Mouse (Mus musculus) kidney, adult 2 months (tissue): ENCODE results near the gene Six2. TPM values are rescaled to one million over a fixed set of nuclear protein-coding genes. Genes with fewer than 3 reads are reported as not detected.

Source experiments
- DNase-seq: peaks from one replicate; pipeline ENCODE4 v3.0.0; 2021
- H3K27ac ChIP-seq: fragments of 200-500 bp; 2 replicates; pipeline ENCODE4 v1.5.1; 2012; ENCODE audit warnings: low read depth, low read length, control low read depth, inconsistent platforms; ENCODE audit not compliant: insufficient read depth
- H3K27me3 ChIP-seq: fragments of 200-500 bp; replicated peaks from 2 replicates; pipeline ENCODE4 v1.6.1; 2012; ENCODE audit warnings: mild to moderate bottlenecking, moderate library complexity, low read length, inconsistent platforms; ENCODE audit not compliant: control insufficient read depth, insufficient read depth
- H3K36me3 ChIP-seq: fragments of 200-500 bp; 2 replicates; pipeline ENCODE4 v1.6.1; 2012; ENCODE audit warnings: mild to moderate bottlenecking, moderate library complexity, low read length, inconsistent platforms; ENCODE audit not compliant: control insufficient read depth, insufficient read depth
- H3K4me1 ChIP-seq: fragments of 200-500 bp; 2 replicates; pipeline ENCODE4 v1.6.1; 2011; ENCODE audit warnings: low read length; ENCODE audit not compliant: control insufficient read depth, insufficient read depth
- H3K4me3 ChIP-seq: fragments of 200-500 bp; 2 replicates; pipeline ENCODE4 v1.5.1; 2011; ENCODE audit warnings: mild to moderate bottlenecking, low read depth, low read length, control low read depth; ENCODE audit not compliant: insufficient read depth
- CTCF ChIP-seq: fragments of 200-500 bp; conservative IDR thresholded peaks from 2 replicates; pipeline ENCODE4 v1.5.1; 2011; ENCODE audit warnings: low read depth, mild to moderate bottlenecking, control low read depth, low read length, moderate library complexity, mixed read lengths; ENCODE audit not compliant: insufficient read depth, insufficient read length
- POLR2A ChIP-seq: fragments of 200-500 bp; IDR thresholded peaks from one replicate; pipeline ENCODE4 v1.6.1; 2011; ENCODE audit warnings: low read depth, low read length, control low read depth
- WGBS: fragments of 180-500 bp; shearing (Covaris S2); methylation state at CpG from one replicate; pipeline ENCODE4 v1.1.7; 2018; 5-methylcytosine and 5-hydroxymethylcytosine counted together
- polyA plus RNA-seq: library from polyadenylated mRNA; depleted of rRNA; stranded (reverse); fragments of >200 nt; gene quantifications from 2 replicates; pipeline ENCODE4 v1.2.3, GENCODE M21; 2012

Gene Six2
- polyA plus RNA-seq, 1 experiment = 0.11 TPM

DNA sequence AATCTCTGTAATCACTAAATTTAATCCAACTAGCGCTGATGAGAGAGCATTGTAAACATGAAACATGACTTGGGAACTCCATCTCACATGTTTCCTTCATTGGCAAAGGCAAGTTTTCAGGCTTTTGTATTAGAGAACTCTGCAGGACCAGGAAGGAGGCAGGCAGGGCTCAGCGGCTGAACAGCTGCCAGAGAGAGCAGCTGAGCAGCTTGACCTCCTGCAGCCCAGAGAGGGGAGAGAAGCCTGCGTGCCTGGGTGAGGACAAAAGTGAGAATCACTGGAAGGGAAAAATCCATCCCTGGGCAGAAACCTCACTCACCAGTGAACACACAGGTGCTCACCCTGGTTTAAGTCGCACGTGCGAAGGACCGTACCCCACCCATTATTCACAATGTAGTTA lies 29.2 kb upstream of the Six2 start:
- TF ChIP-seq POLR2A (no peak), CTCF (no peak)
- H3K27ac ChIP-seq = no peak overlapping the region
- H3K36me3 ChIP-seq = no peaks in the 10 kb centered on the region
- H3K4me1 ChIP-seq = no peaks in the 10 kb centered on the region
- WGBS = 56% methylated on average over 7 of the region's 7 CpGs
- no peak overlapping the region for H3K4me3 ChIP-seq
- no peaks in the 10 kb centered on the region for H3K27me3 ChIP-seq
- no peak for DNase-seq

DNA sequence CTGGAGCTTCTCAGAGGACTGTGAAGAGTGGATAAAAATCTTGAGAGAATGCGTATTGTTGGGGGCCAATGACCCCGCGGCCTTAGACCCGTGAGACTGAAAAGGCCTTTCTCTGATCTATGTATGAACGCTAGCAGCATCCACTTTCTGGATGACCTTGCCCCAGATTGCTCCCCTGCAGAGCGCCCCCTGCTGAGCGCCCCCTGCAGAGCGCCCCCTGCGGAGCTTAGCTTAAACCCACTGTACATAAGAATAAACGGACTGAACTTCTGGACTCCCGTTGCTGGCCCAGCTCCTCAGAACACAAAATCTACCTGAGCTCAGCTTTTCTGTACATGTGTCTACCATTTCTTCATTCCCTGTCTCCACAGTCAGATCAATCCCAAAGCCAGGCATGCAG lies 27.7 kb upstream of the Six2 start:
- no peak overlapping the region for H3K4me3 ChIP-seq
- WGBS = 79% methylated on average over 11 of the region's 11 CpGs
- no peaks in the 10 kb centered on the region for H3K27me3 ChIP-seq
- H3K27ac ChIP-seq = no peak overlapping the region
- H3K4me1 ChIP-seq = no peaks in the 10 kb centered on the region
- no peak for TF ChIP-seq CTCF
- no peak for TF ChIP-seq POLR2A
- DNase-seq = no peak
- no peaks in the 10 kb centered on the region for H3K36me3 ChIP-seq

- no peak for TF ChIP-seq CTCF
- TF ChIP-seq POLR2A = no peak
- DNase-seq = no peak
- Histone ChIP-seq H3K27me3 (no peaks in the 10 kb centered on the region), H3K4me1 (no peaks in the 10 kb centered on the region), H3K4me3 (no peak overlapping the region), H3K27ac (no peak overlapping the region), H3K36me3 (no peaks in the 10 kb centered on the region)
- 67% methylated on average over 5 of the region's 5 CpGs for WGBS
Measured at GRCm38 (mm10) chr17:85714370-85714769, 26.3 kb upstream of the Six2 start.

- H3K27ac ChIP-seq = no peak overlapping the region
- H3K27me3 ChIP-seq = no peaks in the 10 kb centered on the region
- no peak for DNase-seq
- no peaks in the 10 kb centered on the region for H3K4me1 ChIP-seq
- H3K36me3 ChIP-seq = no peaks in the 10 kb centered on the region
- no peak for TF ChIP-seq POLR2A
- no peak for TF ChIP-seq CTCF
- H3K4me3 ChIP-seq = no peak overlapping the region
- 57% methylated on average over 10 of the region's 10 CpGs for whole genome bisulfite sequencing
Measured at GRCm38 (mm10) chr17:85712874-85713273, 24.8 kb upstream of the Six2 start.

GRCm38 (mm10) chr17:85704369-85705260 lies 16.5 kb upstream of the Six2 start:
- H3K4me1 ChIP-seq = no peaks in the 10 kb centered on the region
- WGBS = 59% methylated on average over 12 of the region's 12 CpGs
- no peak overlapping the region for H3K27ac ChIP-seq
- no peaks in the 10 kb centered on the region for H3K36me3 ChIP-seq
- no peak for TF ChIP-seq CTCF
- TF ChIP-seq POLR2A = no peak
- H3K4me3 ChIP-seq = no peak overlapping the region
- no peaks in the 10 kb centered on the region for H3K27me3 ChIP-seq
- DNase-seq = no peak

DNA sequence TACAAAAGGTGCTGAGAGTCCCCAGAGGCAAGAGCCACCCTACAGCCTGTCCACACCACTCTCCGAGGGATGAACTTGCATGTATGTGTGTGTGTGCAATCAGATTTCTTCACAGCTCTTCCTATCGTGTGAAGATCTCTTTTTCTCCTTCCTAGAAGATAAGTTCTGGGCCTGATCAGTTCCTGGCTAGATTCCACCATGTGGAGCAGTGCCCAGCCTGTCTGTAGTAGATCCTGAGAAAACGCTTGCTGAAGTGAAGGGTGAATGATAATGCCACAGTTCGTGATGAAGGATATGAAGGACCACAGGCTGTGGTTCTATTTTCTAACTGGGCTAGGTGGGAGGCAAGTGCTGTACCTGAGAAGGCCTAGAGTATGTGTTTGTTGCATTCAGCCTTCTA lies 12.0 kb upstream of the Six2 start:
- no peak for TF ChIP-seq CTCF
- no peak for TF ChIP-seq POLR2A
- WGBS = 76% methylated on average over 4 of the region's 4 CpGs
- H3K4me3 ChIP-seq = no peak overlapping the region
- H3K27me3 ChIP-seq = no peaks in the 10 kb centered on the region
- no peaks in the 10 kb centered on the region for H3K36me3 ChIP-seq
- no peak for DNase-seq
- H3K4me1 ChIP-seq = no peaks in the 10 kb centered on the region
- H3K27ac ChIP-seq = no peak overlapping the region

- no peaks in the 10 kb centered on the region for H3K36me3 ChIP-seq
- no peak for DNase-seq
- no peak overlapping the region for H3K27ac ChIP-seq
- WGBS = 85% methylated on average over 6 of the region's 6 CpGs
- 0 out of 2 replicates have a peak, but pooled peaks cover 1% of the 10 kb centered on the region for H3K27me3 ChIP-seq
- H3K4me1 ChIP-seq = no peaks in the 10 kb centered on the region
- H3K4me3 ChIP-seq = no peak overlapping the region
- TF ChIP-seq POLR2A (no peak), CTCF (no peak)
Measured at GRCm38 (mm10) chr17:85698643-85699042, 10.6 kb upstream of the Six2 start.
